Mouse (Mus musculus) liver, embryonic 12.5 days (tissue): ENCODE measurements around the gene Slc4a4. TPM values are rescaled to one million over a fixed set of nuclear protein-coding genes. Genes with fewer than 3 reads are reported as not detected.

Source experiments
- ATAC-seq: fragments of 200-750 bp; cut with Nextera tagmentation; 2 replicates; pipeline ENCODE4 v1.8.0; 2017; ENCODE audit warnings: moderate number of reproducible peaks, mild to moderate bottlenecking, moderate library complexity
- H3K27ac ChIP-seq: fragments of 300-500 bp; sonication (generic); 2 replicates; pipeline ENCODE4 v1.5.1; 2016; ENCODE audit warnings: mild to moderate bottlenecking
- H3K27me3 ChIP-seq: fragments of 300-500 bp; sonication (generic); replicated peaks from 2 replicates; pipeline ENCODE4 v1.6.1; 2016; ENCODE audit warnings: mild to moderate bottlenecking, moderate library complexity
- H3K36me3 ChIP-seq: fragments of 300-500 bp; sonication (generic); 2 replicates; pipeline ENCODE4 v1.6.1; 2016; ENCODE audit warnings: mild to moderate bottlenecking, moderate library complexity
- H3K4me1 ChIP-seq: fragments of 300-500 bp; sonication (generic); 2 replicates; pipeline ENCODE4 v1.6.1; 2016
- H3K4me2 ChIP-seq: fragments of 300-500 bp; sonication (generic); 2 replicates; pipeline ENCODE4 v1.6.1; 2016; ENCODE audit warnings: mild to moderate bottlenecking, moderate library complexity
- H3K4me3 ChIP-seq: fragments of 300-500 bp; sonication (generic); 2 replicates; pipeline ENCODE4 v1.5.1; 2016; ENCODE audit warnings: mild to moderate bottlenecking, moderate library complexity
- H3K9ac ChIP-seq: fragments of 300-500 bp; sonication (generic); 2 replicates; pipeline ENCODE4 v1.6.1; 2016; ENCODE audit warnings: mild to moderate bottlenecking, moderate library complexity
- H3K9me3 ChIP-seq: fragments of 300-500 bp; sonication (generic); replicated peaks from 2 replicates; pipeline ENCODE4 v1.6.1; 2016; ENCODE audit warnings: mild to moderate bottlenecking, moderate library complexity
- WGBS: fragments of 180-500 bp; shearing (Covaris S2); methylation state at CpG from one replicate; pipeline ENCODE4 v1.1.7; 2016; ENCODE audit not compliant: insufficient replicate concordance; 5-methylcytosine and 5-hydroxymethylcytosine counted together
- polyA plus RNA-seq: library from polyadenylated mRNA; unstranded; fragments of >200 nt; fragmentation: Nextera tagmentation; extraction: Ambion mirVana; gene quantifications from 2 replicates; pipeline ENCODE4 v1.2.1, GENCODE M21; 2016

Gene Slc4a4
- polyA plus RNA-seq, 1 experiment from 2014 or later = 1.4 TPM

- peak overlapping the region; percentile 52; the same call in 1 of the 2 replicates for H3K9ac ChIP-seq
- peaks cover 55% of the 10 kb centered on the region for H3K27me3 ChIP-seq
- ATAC-seq = no peak
- H3K36me3 ChIP-seq = no peaks in the 10 kb centered on the region
- H3K9me3 ChIP-seq = no peaks in the 10 kb centered on the region
- H3K4me1 ChIP-seq = peaks cover 12% of the 10 kb centered on the region; the same call in 1 of the 2 replicates
- peak overlapping the region; percentile 76 for H3K4me2 ChIP-seq
- 3% methylated on average over 29 of the region's 29 CpGs for WGBS
- H3K27ac ChIP-seq = no peak overlapping the region
- H3K4me3 ChIP-seq = peak overlapping the region; percentile 63
Observed at GRCm38 (mm10) chr5:88887556-88888412, 1.2 kb downstream of the Slc4a4 start.

- H3K9ac ChIP-seq = no peak overlapping the region
- H3K4me2 ChIP-seq = peak overlapping the region; percentile 76
- no peaks in the 10 kb centered on the region for H3K9me3 ChIP-seq
- 0 out of 2 replicates have a peak overlapping the region, but pooled peaks have one; percentile 63 for H3K4me3 ChIP-seq
- H3K27me3 ChIP-seq = peaks cover 55% of the 10 kb centered on the region
- peaks cover 12% of the 10 kb centered on the region; the same call in 1 of the 2 replicates for H3K4me1 ChIP-seq
- no peak for ATAC-seq
- H3K36me3 ChIP-seq = no peaks in the 10 kb centered on the region
- H3K27ac ChIP-seq = no peak overlapping the region
- WGBS = 22% methylated on average over 8 of the region's 8 CpGs
Observed at GRCm38 (mm10) chr5:88888413-88888700, 1.7 kb downstream of the Slc4a4 start.

DNA sequence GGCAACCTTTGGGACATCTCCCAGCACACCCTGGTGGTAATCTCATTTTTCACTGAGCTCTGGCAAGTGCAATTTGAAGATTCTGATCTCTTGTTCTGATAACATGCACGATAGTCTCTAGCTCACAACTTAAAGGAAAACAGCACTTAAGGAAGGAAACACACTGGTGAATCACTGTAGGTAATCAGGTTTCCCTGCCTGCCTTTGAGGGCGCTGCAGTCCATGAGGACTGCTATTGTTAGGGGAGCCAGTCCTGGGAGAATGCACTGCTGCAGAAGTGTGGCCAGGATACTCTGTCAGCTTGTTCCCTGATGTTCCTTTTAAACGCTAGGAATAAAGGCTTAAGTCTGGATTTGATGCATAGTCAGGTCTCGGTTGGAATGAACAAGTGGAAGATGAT, 2.7 kb downstream of the Slc4a4 start:
- Histone ChIP-seq H3K9ac (no peak overlapping the region), H3K27me3 (peaks cover 56% of the 10 kb centered on the region), H3K36me3 (no peaks in the 10 kb centered on the region), H3K4me3 (no peak overlapping the region), H3K27ac (no peak overlapping the region), H3K9me3 (no peaks in the 10 kb centered on the region), H3K4me1 (peaks cover 12% of the 10 kb centered on the region; the same call in 1 of the 2 replicates), H3K4me2 (no peak overlapping the region)
- 25% methylated on average over 4 of the region's 4 CpGs for WGBS
- no peak for ATAC-seq

DNA sequence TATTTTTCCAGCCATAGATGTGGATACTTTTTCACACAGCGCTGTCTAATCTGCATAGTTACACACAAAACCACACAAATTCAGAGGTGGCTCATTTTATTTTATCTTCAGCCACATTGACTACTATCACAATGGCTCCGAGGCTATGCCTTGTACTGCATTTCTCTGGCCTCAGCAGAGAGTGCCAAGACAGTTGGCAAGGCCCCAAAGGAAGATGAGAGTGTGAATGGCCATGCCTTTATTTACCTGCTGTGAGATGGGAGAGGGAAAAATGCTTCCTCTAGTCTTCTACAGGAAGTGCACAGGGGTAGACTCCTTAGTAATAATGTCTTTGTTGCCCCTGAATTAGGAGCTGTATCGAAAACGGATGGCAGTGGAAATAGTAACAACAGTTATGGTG, 3.5 kb downstream of the Slc4a4 start:
- no peaks in the 10 kb centered on the region for H3K9me3 ChIP-seq
- no peak overlapping the region for H3K27ac ChIP-seq
- no peak for ATAC-seq
- H3K9ac ChIP-seq = no peak overlapping the region
- no peak overlapping the region for H3K4me3 ChIP-seq
- H3K4me2 ChIP-seq = no peak overlapping the region
- 62% methylated on average over 4 of the region's 4 CpGs for WGBS
- no peaks in the 10 kb centered on the region for H3K36me3 ChIP-seq
- H3K4me1 ChIP-seq = peaks cover 12% of the 10 kb centered on the region; the same call in 1 of the 2 replicates
- peaks cover 53% of the 10 kb centered on the region for H3K27me3 ChIP-seq

- peaks cover 3% of the 10 kb centered on the region; the same call in 1 of the 2 replicates for H3K9me3 ChIP-seq
- H3K4me1 ChIP-seq = no peaks in the 10 kb centered on the region
- H3K27ac ChIP-seq = no peak overlapping the region
- 70% methylated on average over 6 of the region's 6 CpGs for WGBS
- H3K4me3 ChIP-seq = no peak overlapping the region
- no peak overlapping the region for H3K9ac ChIP-seq
- peaks cover 3% of the 10 kb centered on the region; the same call in 1 of the 2 replicates for H3K27me3 ChIP-seq
- no peak for ATAC-seq
- H3K36me3 ChIP-seq = no peaks in the 10 kb centered on the region
- no peak overlapping the region for H3K4me2 ChIP-seq
Observed at GRCm38 (mm10) chr5:88896574-88896973, 10.0 kb downstream of the Slc4a4 start.

DNA sequence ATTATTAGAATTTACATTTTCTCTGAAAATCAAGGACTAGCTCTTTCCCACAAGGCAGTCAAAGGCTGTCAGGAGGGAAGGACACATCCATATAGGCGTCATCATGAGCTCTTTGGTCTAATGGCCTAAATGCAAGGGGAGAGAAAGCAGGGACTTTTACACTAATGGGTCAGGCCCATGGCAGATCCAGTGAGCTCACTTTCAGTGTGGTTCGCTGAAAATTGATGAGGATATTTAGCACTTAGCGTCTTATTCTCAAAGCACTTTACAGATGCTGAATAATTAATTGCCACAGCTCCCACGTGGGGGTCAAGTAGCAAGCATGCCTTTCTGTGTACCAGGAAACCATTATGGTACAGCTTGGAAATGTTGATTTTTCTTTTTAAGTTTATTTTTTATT, 16.5 kb downstream of the Slc4a4 start:
- Histone ChIP-seq H3K4me3 (no peak overlapping the region), H3K27me3 (no peaks in the 10 kb centered on the region), H3K36me3 (no peaks in the 10 kb centered on the region), H3K9ac (no peak overlapping the region), H3K9me3 (no peaks in the 10 kb centered on the region), H3K4me1 (no peaks in the 10 kb centered on the region), H3K27ac (no peak overlapping the region), H3K4me2 (no peak overlapping the region)
- 75% methylated on average over 4 of the region's 4 CpGs for WGBS
- no peak for ATAC-seq

DNA sequence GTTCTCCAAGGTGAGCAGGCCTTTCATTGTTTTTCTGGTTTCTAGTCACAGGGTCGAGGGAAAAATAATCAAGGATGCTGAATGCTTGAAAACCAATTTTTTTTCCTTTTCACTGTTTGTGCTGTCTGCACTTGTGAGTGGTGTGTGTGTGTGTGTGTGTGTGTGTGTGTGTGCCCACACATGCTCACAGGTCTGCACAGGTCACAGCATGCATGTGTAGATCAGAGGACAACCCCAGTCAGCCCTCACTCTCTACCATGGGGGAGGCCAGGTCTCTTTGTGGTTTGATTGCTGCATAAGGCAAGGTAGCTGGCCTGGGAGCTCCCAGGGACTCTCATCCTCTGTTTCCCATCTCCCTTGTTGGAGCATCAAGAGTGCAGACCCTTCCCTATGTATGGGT, 16.9 kb downstream of the Slc4a4 start:
- ATAC-seq = no peak
- WGBS = 59% methylated on average over 1 of the region's 1 CpGs

GRCm38 (mm10) chr5:88904841-88905240, 18.2 kb downstream of the Slc4a4 start:
- Histone ChIP-seq H3K9ac (no peak overlapping the region), H3K36me3 (no peaks in the 10 kb centered on the region), H3K9me3 (no peaks in the 10 kb centered on the region), H3K27ac (no peak overlapping the region), H3K4me3 (no peak overlapping the region), H3K27me3 (no peaks in the 10 kb centered on the region), H3K4me1 (no peaks in the 10 kb centered on the region), H3K4me2 (no peak overlapping the region)
- 60% methylated on average over 7 of the region's 7 CpGs for WGBS
- ATAC-seq = no peak

More for the DNA sequence above, 16.9 kb downstream of the Slc4a4 start:
- Histone ChIP-seq H3K4me2 (no peak overlapping the region), H3K27ac (no peak overlapping the region), H3K4me1 (no peaks in the 10 kb centered on the region), H3K4me3 (no peak overlapping the region), H3K27me3 (no peaks in the 10 kb centered on the region), H3K9ac (no peak overlapping the region), H3K36me3 (no peaks in the 10 kb centered on the region), H3K9me3 (no peaks in the 10 kb centered on the region)

DNA sequence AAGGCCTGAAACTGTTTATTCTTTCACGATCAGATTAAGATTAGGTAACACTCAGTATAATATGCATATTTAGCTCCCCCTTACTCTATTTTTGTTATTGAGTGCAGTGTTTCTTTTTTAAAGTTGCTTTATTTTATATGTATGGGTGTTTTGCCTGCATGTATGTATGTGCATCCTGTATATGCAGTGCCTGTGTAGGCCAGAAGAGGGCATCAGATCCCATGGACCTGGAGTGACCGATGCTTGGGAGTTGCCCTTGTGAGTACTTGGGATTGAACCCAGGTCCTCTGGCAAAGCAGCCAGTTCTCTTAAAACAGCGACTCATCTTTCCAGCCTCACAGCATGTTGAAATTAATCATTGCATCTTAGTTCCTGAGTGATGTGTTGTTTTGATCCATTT, 21.0 kb downstream of the Slc4a4 start:
- Histone ChIP-seq H3K9me3 (no peaks in the 10 kb centered on the region), H3K9ac (no peak overlapping the region), H3K4me1 (no peaks in the 10 kb centered on the region), H3K36me3 (no peaks in the 10 kb centered on the region), H3K27ac (no peak overlapping the region), H3K4me3 (no peak overlapping the region), H3K27me3 (no peaks in the 10 kb centered on the region), H3K4me2 (no peak overlapping the region)
- ATAC-seq = no peak
- 78% methylated on average over 3 of the region's 3 CpGs for WGBS

- H3K36me3 ChIP-seq = no peaks in the 10 kb centered on the region
- no peak for ATAC-seq
- 78% methylated on average over 2 of the region's 2 CpGs for WGBS
- H3K4me2 ChIP-seq = no peak overlapping the region
- H3K27me3 ChIP-seq = no peaks in the 10 kb centered on the region
- H3K4me3 ChIP-seq = no peak overlapping the region
- H3K9ac ChIP-seq = no peak overlapping the region
- no peak overlapping the region for H3K27ac ChIP-seq
- H3K9me3 ChIP-seq = no peaks in the 10 kb centered on the region
- no peaks in the 10 kb centered on the region for H3K4me1 ChIP-seq
Observed at GRCm38 (mm10) chr5:88912629-88913028, 26.0 kb downstream of the Slc4a4 start.

- Histone ChIP-seq H3K9ac (no peak overlapping the region), H3K9me3 (no peaks in the 10 kb centered on the region), H3K27ac (no peak overlapping the region), H3K4me1 (no peaks in the 10 kb centered on the region), H3K4me3 (no peak overlapping the region), H3K36me3 (no peaks in the 10 kb centered on the region), H3K4me2 (no peak overlapping the region), H3K27me3 (no peaks in the 10 kb centered on the region)
- ATAC-seq = no peak
- WGBS = 83% methylated on average over 5 of the region's 5 CpGs
Observed at GRCm38 (mm10) chr5:88915082-88915481, 28.5 kb downstream of the Slc4a4 start.

- no peak for ATAC-seq
- Histone ChIP-seq H3K4me1 (no peaks in the 10 kb centered on the region), H3K27me3 (no peaks in the 10 kb centered on the region), H3K4me3 (no peak overlapping the region), H3K9ac (no peak overlapping the region), H3K27ac (no peak overlapping the region), H3K36me3 (no peaks in the 10 kb centered on the region), H3K9me3 (no peaks in the 10 kb centered on the region), H3K4me2 (no peak overlapping the region)
- 60% methylated on average over 9 of the region's 9 CpGs for WGBS
Observed at GRCm38 (mm10) chr5:88916501-88916971, 29.9 kb downstream of the Slc4a4 start.
